Mouse (Mus musculus): ENCODE data around the gene Rlbp1. TPM values are rescaled to one million over a fixed set of nuclear protein-coding genes. Genes with fewer than 3 reads are reported as not detected.

Gene Rlbp1
- total RNA-seq, 2 experiments from 2014 or later, result 24.8 to 27.9 TPM

DNA sequence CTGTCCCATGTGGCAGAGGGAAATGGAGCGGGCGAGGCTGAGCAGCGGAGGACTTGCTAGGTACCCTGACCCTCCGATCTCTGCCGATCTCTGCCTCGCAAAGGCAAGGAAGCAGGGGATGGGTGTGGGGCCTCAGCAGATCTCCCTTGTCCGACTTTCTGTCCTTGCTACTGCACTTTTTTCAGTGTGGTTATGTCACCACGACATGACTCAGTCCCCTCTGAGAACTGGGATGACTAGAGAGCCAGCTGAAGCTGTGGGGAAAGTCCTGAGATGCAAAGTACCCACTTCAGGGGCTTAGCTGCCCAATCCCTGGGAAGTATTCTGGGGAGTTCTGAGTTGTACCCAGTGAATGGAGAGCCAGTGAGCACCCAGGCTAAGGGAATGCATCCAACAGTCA is 292 bp upstream of the Rlbp1 start:
- DNase-seq (ENCODE audit: low spot score in 2 of 2), result no peak

DNA sequence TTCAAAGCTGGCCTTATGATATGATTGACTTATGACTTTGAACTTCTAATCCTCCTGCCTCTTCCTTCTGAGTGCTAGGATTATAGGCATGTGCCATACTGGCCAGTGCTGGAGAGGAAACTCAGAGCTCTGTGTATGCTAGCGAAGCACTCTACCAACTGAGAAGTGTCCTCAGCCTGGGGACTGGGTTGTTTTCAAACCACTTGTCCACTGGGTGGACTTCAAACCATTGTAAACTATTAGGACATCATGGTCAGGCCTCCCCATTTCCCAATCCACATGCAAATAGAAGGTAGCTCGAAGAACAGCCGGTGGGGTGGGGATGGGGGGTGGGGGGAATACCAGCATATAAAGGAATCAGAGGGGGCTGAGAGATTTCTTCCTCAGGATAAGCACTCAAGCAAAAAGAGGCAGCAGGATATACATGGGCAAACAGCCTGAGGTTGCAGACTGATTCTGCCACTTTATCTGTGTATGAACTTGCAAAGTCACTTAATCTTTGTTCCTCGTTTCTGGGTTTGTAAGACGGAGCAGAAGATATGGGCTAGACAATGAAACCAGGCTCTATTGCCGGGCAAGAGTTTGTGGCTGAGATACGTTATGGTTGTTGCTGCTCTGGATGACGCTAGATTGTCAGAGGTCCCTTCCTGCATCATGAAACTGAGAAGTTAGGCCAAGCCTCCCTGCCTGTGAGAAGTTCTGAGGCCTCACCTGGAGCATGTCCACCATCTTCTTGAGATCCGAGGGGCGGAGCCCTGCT is 10.2 kb downstream of the Rlbp1 start:
- DNase-seq (ENCODE audit: low spot score in 2 of 2), result no peak

DNA sequence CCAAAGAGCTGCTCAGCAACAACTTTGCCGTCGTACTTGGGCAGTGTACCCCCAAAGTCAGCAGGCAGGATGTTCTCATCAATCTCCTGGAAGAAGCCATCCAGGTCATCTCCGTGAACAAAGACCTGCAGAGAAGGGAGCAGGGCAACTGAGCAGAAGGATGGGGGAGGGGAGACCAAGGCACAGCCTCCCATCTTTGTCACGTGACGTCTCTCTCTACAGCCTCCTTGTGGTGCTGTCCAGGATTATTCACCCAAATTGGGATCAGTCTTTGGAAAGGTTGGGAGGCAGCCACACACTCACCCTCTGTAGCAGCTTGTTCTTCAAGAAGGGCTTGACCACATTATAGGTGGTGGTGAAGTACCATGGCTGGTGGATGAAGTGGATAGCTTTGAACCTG is 11.3 kb downstream of the Rlbp1 start:
- no peak for DNase-seq (ENCODE audit: low spot score in 2 of 2)

DNA sequence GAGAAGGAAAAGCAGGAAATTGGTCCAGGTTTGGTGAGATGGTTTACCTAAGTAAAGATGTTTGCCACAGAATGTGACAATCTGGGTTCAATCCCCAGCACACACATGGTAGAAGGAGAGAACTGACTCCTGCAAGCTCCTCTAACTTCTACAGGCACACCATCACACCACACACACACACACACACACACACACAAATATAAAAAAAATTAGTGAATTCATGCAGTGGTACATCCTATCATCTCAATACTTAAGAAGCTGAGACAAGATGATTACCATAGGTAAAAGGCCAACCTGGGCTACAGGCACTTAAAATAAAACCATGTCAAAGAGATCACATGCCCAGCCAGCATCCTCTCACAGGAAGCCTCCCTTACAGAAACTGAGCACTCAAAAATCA is 12.8 kb downstream of the Rlbp1 start:
- DNase-seq (ENCODE audit: low spot score in 2 of 2), result no peak

DNA sequence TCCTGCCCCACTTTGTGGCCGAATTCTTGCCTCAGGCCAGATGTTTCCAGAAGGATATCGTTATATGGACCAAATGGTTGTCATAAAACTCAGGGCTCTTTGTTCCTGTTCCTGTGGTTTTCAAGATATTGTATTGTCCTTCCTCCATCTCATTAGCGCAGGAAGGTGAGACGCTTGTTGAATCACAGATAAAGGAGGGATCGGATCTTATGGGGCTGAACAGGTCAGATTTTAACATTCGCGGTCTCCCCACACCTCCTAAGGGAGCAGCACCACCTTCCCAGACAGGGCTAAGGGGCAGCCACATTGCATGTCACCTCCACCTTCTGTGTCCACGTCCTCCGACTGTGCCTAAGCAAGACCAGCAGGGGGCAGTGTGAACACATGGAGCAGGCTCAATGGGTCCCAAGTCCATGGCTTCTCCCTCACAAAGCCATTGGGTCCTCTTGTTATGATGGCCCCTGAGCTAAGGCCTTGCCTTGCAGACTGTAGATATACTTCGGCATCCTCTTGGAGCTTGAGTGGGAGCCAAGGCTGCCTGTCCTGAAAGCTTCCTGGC is 15.4 kb downstream of the Rlbp1 start:
- DNase-seq (ENCODE audit: low spot score in 2 of 2), result peak; percentile 76 to 85

DNA sequence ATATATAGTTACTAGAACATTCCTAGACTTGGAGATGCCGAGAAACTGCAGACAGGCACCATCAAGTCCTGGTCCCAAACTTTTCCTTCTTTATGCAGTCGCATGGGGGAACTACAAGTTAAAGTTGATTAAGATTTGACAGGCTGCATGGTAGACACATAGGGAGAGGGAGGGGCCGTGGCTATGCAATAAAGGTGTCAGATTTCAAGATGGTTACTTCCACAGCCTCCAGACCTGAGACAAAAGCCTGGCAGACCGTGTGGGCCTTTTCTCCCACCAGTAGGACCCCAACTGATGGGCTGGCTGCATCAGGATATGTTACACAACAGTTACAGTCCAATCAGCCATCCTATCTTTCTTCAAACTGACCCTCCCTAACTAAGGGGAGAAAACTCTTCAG is 17.4 kb downstream of the Rlbp1 start:
- DNase-seq (ENCODE audit: low spot score in 2 of 2), result no peak

DNA sequence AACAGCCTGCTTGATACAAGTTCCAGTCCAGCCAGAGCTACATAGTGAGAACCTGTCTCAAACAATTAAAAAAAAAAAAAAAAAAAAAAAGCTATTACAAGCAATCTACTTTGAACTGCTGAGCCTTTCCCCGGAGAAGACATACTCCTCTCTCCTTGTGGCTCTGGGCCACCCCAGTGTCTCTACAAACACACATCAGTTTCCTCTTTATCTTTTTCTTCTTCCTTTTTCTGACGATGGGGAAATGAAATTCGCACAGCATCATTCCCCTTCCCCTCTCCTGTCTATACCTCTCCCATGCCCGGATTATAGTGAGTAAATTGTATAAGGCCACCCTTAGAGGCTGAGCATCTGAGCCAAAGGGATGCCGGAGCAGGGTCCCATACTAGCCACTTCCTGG is 18.2 kb downstream of the Rlbp1 start:
- DNase-seq (ENCODE audit: low spot score in 2 of 2), result no peak

- DNase-seq (ENCODE audit: low spot score in 2 of 2), result peak in 1 of 2 experiments; percentile 23
Measured at GRCm38 (mm10) chr7:79363370-79364043, 23.3 kb downstream of the Rlbp1 start.

DNA sequence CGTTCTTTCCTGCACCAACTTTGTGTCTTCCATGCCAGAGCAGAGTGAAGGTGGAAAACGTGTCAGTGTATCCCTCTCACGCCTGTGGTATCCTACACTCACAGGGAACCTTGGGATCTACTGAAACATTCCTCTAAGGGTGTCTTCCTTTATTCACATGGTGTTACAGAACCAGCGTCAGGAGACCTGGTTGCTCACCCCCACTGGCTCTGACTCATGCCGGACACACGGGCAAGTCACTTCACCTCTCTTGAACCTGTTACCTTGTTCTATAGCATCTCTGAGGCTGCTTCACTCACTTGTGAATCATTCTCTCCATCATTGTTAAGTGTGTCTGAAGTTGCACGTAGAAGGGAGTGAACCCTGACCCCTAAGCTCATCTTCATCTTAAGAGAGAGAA is 24.0 kb downstream of the Rlbp1 start:
- DNase-seq (ENCODE audit: low spot score in 2 of 2), result no peak

DNA sequence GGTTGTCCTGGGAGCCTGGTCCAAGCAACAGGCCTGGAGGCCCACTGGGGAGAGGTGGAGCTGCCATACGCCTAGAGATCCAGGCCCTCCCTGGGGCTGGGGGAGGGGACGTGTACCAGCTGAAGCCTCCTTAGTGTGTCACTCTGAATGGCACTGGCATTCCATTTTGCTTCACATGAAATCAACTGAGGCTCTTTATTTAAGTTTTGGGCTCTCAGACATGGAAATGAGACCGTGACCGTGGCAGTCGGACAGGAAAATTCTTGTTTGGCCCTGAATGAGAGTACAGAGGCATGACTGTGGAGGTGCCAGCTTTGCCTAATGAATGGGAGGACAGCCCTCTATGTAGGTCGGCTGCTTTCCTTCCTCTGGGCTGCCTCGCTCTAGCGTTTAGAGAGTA is 24.6 kb downstream of the Rlbp1 start:
- DNase-seq (ENCODE audit: low spot score in 2 of 2), result peak in 1 of 2 experiments; percentile 38

- no peak for DNase-seq (ENCODE audit: low spot score in 2 of 2)
Measured at GRCm38 (mm10) chr7:79360056-79360455, 26.8 kb downstream of the Rlbp1 start.

GRCm38 (mm10) chr7:79359183-79359435 is 27.7 kb downstream of the Rlbp1 start:
- DNase-seq (ENCODE audit: low spot score in 2 of 2), result peak in 1 of 2 experiments; percentile 22

- peak; percentile 84 to 90 for DNase-seq (ENCODE audit: low spot score in 2 of 2)
Measured at GRCm38 (mm10) chr7:79358350-79359182, 28.3 kb downstream of the Rlbp1 start.

- peak; percentile 84 to 87 for DNase-seq (ENCODE audit: low spot score in 2 of 2)
Measured at GRCm38 (mm10) chr7:79349738-79350386, 37.0 kb downstream of the Rlbp1 start.

GRCm38 (mm10) chr7:79348816-79349215 is 38.0 kb downstream of the Rlbp1 start:
- DNase-seq (ENCODE audit: low spot score in 2 of 2), result no peak

GRCm38 (mm10) chr7:79347108-79347813 is 39.6 kb downstream of the Rlbp1 start:
- DNase-seq (ENCODE audit: low spot score in 2 of 2), result no peak

GRCm38 (mm10) chr7:79346555-79347075 is 40.2 kb downstream of the Rlbp1 start:
- DNase-seq (ENCODE audit: low spot score in 2 of 2), result no peak

DNA sequence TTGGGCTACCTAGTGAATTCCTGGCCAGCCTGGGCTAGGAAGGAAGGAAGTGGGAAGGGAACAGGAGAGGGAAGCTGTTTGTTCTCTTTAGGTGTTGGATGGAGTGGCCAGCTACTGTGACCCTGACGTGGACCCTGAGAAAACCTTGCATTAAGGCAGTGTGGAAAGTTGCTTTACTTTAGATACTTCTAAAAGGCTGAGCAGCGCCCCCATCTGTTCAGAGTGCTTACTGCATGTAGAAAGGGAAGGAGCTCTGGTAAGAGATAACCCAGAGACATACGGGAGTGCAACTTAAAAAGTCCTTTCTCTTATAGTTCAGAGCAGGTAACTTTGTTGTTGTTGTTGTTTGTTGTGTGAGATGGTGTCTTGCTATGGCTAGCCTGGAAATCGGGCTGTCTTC is 40.9 kb downstream of the Rlbp1 start:
- DNase-seq (ENCODE audit: low spot score in 2 of 2), result peak in 1 of 2 experiments; percentile 73

GRCm38 (mm10) chr7:79336362-79336910 is 50.4 kb downstream of the Rlbp1 start:
- DNase-seq (ENCODE audit: low spot score in 2 of 2), result peak; percentile 49 to 58

DNA sequence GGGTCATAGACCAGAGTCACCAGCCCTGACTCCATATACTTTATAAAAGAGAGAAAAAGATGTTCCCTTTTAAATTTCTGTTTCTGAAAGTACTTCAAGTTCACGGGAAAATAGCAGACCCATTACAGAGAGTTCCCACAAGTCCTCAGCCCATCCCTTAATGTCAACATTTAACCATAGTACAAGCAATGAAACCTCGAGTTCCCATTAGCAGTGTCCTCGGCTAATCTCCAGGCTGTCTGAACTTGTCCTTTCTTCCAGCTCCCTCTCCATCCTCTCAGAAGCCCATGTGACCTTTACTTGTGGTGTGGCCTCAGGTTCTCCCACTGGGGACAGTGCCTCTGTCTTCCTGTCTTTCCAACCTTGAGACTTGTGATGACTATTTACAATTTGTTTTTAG is 53.4 kb downstream of the Rlbp1 start:
- DNase-seq (ENCODE audit: low spot score in 2 of 2), result no peak
